Mouse (Mus musculus): ENCODE data around the gene Ambra1.

GRCm38 (mm10) chr2:91926949-91927348 is 197.0 kb downstream of the Ambra1 start, which contains the start of gene Chrm4:
- TF ChIP-seq EP300 (IDR thresholded peaks at IDR 0.05; ENCODE audit: insufficient read depth, low read depth, low read length) (no peak), CTCF (IDR thresholded peaks at IDR 0.05) (no peak)

Measured in heart, adult 2 months (tissue).